Mouse (Mus musculus): Measurements from ENCODE around the gene Plcb3. TPM values are rescaled to one million over a fixed set of nuclear protein-coding genes. Genes with fewer than 3 reads are reported as not detected.

The Plcb3 gene
- polyA plus RNA-seq, 1 experiment from 2014 or later, result 41.5 TPM

DNA sequence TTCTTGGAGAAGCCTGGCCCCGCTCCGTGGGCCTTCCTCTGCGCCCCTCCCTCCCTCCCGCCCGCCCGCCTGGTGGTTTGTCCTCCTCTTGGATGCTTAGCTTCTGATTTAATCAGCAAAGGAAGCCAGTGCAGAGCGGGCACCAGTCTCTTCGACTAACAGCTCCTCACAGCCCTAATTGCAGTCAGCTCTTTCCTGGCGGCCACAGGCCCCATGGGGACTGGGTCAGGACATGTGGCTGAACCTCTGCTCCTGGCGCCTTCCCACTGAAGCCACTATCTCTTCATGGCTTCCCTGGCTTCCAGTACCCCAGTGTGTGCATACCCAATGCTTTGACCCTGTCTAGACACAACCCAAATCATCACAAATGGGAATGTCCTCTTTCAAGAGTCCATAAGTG, 19.8 kb downstream of the Plcb3 start:
- peaks cover 75% of the 10 kb centered on the region for H3K36me3 ChIP-seq
- no peaks in the 10 kb centered on the region for H3K27me3 ChIP-seq
- no peak overlapping the region for H3K9ac ChIP-seq
- H3K4me3 ChIP-seq, result no peak overlapping the region
- no peaks in the 10 kb centered on the region for H3K9me3 ChIP-seq
- peaks cover 14% of the 10 kb centered on the region for H3K4me1 ChIP-seq
- ATAC-seq (ENCODE audit: insufficient number of reproducible peaks, insufficient read depth, low FRiP score, low TSS enrichment, low read depth), result no peak
- 83% methylated on average over 10 of the region's 10 CpGs for WGBS
- no peak overlapping the region for H3K4me2 ChIP-seq
- no peak overlapping the region for H3K27ac ChIP-seq

DNA sequence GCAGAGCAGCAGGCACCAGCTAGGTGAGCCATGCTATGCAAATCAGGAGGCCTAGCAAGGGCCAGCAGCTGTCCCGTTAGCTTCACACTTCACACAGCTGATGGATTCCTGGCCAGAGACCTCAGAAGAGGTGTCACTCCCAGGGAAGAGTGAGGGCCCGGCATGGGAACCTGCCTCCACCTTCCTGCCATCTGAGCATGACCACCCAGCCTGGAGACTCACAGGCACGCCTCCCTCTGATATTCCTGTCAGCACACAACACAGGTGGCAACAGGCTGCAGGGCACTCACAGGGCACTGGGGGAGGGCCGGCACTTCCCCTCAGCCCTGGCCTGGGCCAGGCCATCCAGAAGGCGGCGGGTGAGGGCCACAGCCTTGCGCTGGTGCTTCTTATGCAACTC, 20.8 kb downstream of the Plcb3 start:
- Histone ChIP-seq H3K4me3 (no peak overlapping the region), H3K9ac (no peak overlapping the region), H3K4me1 (peaks cover 14% of the 10 kb centered on the region), H3K27me3 (no peaks in the 10 kb centered on the region), H3K4me2 (no peak overlapping the region), H3K9me3 (no peaks in the 10 kb centered on the region), H3K36me3 (peaks cover 66% of the 10 kb centered on the region), H3K27ac (no peak overlapping the region)
- 83% methylated on average over 7 of the region's 7 CpGs for WGBS
- ATAC-seq (ENCODE audit: insufficient number of reproducible peaks, insufficient read depth, low FRiP score, low TSS enrichment, low read depth), result no peak

- H3K9ac ChIP-seq, result no peak overlapping the region
- H3K36me3 ChIP-seq, result peaks cover 52% of the 10 kb centered on the region
- H3K9me3 ChIP-seq, result no peaks in the 10 kb centered on the region
- no peak overlapping the region for H3K27ac ChIP-seq
- H3K27me3 ChIP-seq, result no peaks in the 10 kb centered on the region
- 65% methylated on average over 9 of the region's 9 CpGs for WGBS
- peaks cover 24% of the 10 kb centered on the region for H3K4me1 ChIP-seq
- H3K4me2 ChIP-seq, result no peak overlapping the region
- ATAC-seq (ENCODE audit: insufficient number of reproducible peaks, insufficient read depth, low FRiP score, low TSS enrichment, low read depth), result no peak
- H3K4me3 ChIP-seq, result no peak overlapping the region
These were observed 22.2 kb downstream of the Plcb3 start for GRCm38 (mm10) chr19:6954046-6954445.

- WGBS, result 12% methylated on average over 3 of the region's 3 CpGs
- no peaks in the 10 kb centered on the region for H3K9me3 ChIP-seq
- peaks cover 24% of the 10 kb centered on the region for H3K4me1 ChIP-seq
- ATAC-seq (ENCODE audit: insufficient number of reproducible peaks, insufficient read depth, low FRiP score, low TSS enrichment, low read depth), result no peak
- H3K9ac ChIP-seq, result peak overlapping the region; percentile 77
- H3K27me3 ChIP-seq, result no peaks in the 10 kb centered on the region
- peaks cover 42% of the 10 kb centered on the region for H3K36me3 ChIP-seq
- peak overlapping the region; percentile 98 for H3K27ac ChIP-seq
- peak overlapping the region; percentile 63 for H3K4me3 ChIP-seq
- H3K4me2 ChIP-seq, result peak overlapping the region; percentile 91
These were observed 23.6 kb downstream of the Plcb3 start for GRCm38 (mm10) chr19:6952712-6953037.

DNA sequence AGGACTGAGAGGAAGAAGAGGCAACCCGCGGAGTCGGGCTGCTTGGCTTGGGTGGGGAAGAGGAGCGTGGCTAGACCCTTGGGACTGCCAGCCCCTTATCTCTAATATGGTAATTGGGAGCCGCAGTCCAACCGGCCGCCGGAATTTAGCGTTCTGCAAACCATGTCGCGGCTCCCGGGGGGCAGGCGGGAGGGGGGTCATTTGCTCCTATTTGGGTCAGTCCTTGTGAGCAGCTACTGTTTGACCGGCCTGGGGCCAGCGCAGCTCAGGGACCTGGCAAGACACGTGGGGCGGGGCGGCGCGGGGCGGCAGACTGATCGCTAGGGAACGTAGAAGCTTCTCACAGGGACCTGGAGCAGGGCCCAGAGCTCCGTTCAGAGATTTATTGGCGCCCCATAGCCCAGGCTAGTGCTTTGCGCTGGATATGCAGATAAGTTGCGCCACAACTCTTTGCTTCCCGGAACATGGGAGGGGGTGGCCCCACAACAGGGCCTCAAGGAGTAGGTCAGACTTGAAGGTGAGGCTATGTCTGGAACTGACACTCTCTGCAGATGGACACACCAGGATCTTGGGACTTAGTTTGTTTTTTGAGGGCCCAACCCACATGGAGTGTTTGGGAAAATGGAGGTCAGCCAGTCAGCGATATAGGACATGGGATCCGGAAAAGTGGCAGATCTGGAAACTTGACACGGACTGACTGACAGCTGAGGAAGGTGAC, 24.1 kb downstream of the Plcb3 start:
- peak overlapping the region; percentile 63 for H3K4me3 ChIP-seq
- ATAC-seq (ENCODE audit: insufficient number of reproducible peaks, insufficient read depth, low FRiP score, low TSS enrichment, low read depth), result no peak
- H3K36me3 ChIP-seq, result peaks cover 37% of the 10 kb centered on the region
- H3K4me2 ChIP-seq, result peak overlapping the region; percentile 91
- peak overlapping the region; percentile 98 for H3K27ac ChIP-seq
- peaks cover 24% of the 10 kb centered on the region for H3K4me1 ChIP-seq
- H3K9ac ChIP-seq, result peak overlapping the region; percentile 77
- WGBS, result 1% methylated on average over 31 of the region's 31 CpGs
- H3K9me3 ChIP-seq, result no peaks in the 10 kb centered on the region
- no peaks in the 10 kb centered on the region for H3K27me3 ChIP-seq

DNA sequence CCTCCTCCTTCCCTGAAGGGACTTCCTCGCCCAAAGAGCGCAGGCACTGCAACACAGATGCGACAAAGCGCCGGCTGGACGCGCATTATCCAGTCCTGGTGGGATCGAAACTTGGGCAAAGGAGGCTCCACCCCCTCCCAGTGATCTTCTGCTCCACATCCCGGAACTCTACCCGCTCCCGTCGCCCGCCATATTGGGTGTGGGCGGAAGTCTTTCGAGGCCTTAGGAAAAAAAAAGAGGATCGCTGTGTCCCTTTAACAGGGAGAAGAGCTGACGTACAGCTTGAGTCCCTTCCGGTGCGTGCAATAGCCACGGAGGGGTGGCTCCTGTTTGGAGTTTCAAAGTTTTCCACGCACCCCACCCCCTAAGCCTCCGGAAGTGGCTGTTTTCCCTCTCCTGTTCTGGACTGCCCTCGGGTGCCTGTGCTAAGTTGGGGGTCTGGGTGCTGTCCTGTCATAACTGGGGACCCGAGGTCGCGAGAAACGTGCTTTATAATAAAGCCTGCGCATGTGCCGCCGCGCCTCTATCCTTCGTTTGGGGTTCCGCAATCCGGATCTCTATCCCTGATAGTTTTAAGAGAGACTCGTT, 24.8 kb downstream of the Plcb3 start:
- no peaks in the 10 kb centered on the region for H3K9me3 ChIP-seq
- H3K36me3 ChIP-seq, result peaks cover 30% of the 10 kb centered on the region
- H3K9ac ChIP-seq, result peak overlapping the region; percentile 77
- ATAC-seq (ENCODE audit: insufficient number of reproducible peaks, insufficient read depth, low FRiP score, low TSS enrichment, low read depth), result peak; percentile 83
- no peaks in the 10 kb centered on the region for H3K27me3 ChIP-seq
- peak overlapping the region; percentile 98 for H3K27ac ChIP-seq
- peak overlapping the region; percentile 91 for H3K4me2 ChIP-seq
- H3K4me1 ChIP-seq, result peaks cover 24% of the 10 kb centered on the region
- H3K4me3 ChIP-seq, result peak overlapping the region; percentile 63
- WGBS, result under 1% methylated on average over 35 of the region's 35 CpGs

- Histone ChIP-seq H3K4me2 (peak overlapping the region; percentile 91), H3K4me1 (peaks cover 26% of the 10 kb centered on the region), H3K36me3 (peaks cover 29% of the 10 kb centered on the region), H3K9ac (peak overlapping the region; percentile 77), H3K27me3 (no peaks in the 10 kb centered on the region), H3K27ac (peak overlapping the region; percentile 98), H3K9me3 (no peaks in the 10 kb centered on the region), H3K4me3 (peak overlapping the region; percentile 63)
- ATAC-seq (ENCODE audit: insufficient number of reproducible peaks, insufficient read depth, low FRiP score, low TSS enrichment, low read depth), result 0 out of 2 replicates have a peak, but pooled peaks have one; percentile 26
- under 1% methylated on average over 28 of the region's 28 CpGs for WGBS
These were observed 25.6 kb downstream of the Plcb3 start for GRCm38 (mm10) chr19:6950613-6951153.

DNA sequence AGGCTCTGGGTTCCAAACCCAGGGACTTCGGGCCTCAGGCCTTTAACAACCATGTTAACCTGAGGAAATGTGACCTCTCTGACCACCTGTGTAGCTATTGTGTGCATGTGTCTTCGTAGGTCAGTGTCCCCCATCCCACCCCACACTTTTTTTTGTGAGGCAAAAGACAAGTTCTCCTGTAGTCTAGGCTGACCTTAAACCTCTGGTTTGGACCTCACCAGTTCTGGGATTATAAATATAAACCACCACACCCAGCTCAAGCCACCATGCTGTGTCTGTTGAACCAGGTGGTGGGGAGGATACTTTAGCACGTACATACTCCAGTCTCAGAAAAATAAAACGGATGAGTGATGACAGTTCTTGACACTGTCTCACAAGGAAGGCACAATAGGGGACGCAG, 26.3 kb downstream of the Plcb3 start:
- peak overlapping the region; percentile 98; the same call in 1 of the 2 replicates for H3K27ac ChIP-seq
- peaks cover 27% of the 10 kb centered on the region for H3K36me3 ChIP-seq
- peak overlapping the region; percentile 77 for H3K9ac ChIP-seq
- WGBS, result 62% methylated on average over 5 of the region's 5 CpGs
- H3K4me1 ChIP-seq, result peaks cover 26% of the 10 kb centered on the region
- H3K4me2 ChIP-seq, result peak overlapping the region; percentile 91
- ATAC-seq (ENCODE audit: insufficient number of reproducible peaks, insufficient read depth, low FRiP score, low TSS enrichment, low read depth), result no peak
- peak overlapping the region; percentile 63 for H3K4me3 ChIP-seq
- H3K9me3 ChIP-seq, result no peaks in the 10 kb centered on the region
- no peaks in the 10 kb centered on the region for H3K27me3 ChIP-seq

DNA sequence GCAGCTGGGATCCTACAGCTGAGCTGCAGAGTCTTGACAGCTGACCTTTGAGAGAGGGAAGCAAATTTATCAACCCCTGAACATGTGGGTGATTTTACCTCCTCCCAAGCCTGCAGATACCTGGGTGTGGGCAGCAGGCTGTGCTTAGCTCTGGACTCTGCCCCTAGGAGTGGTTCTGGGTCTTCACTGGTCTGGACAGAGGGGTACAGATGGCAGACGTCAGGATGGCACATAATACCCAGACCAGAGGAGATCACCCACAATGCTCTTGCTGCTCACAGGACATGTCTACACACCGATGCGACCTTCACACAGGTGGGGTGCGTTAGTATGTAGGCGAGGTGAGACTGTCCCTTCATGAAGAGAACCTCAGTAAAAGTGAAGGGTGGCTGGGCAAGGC, 26.7 kb downstream of the Plcb3 start:
- peak overlapping the region; percentile 63; the same call in 1 of the 2 replicates for H3K4me3 ChIP-seq
- ATAC-seq (ENCODE audit: insufficient number of reproducible peaks, insufficient read depth, low FRiP score, low TSS enrichment, low read depth), result no peak
- WGBS, result 92% methylated on average over 5 of the region's 5 CpGs

GRCm38 (mm10) chr19:6948186-6948585, 28.1 kb downstream of the Plcb3 start:
- ATAC-seq (ENCODE audit: insufficient number of reproducible peaks, insufficient read depth, low FRiP score, low TSS enrichment, low read depth), result no peak
- no peak overlapping the region for H3K9ac ChIP-seq
- no peaks in the 10 kb centered on the region for H3K27me3 ChIP-seq
- no peak overlapping the region for H3K27ac ChIP-seq
- 77% methylated on average over 4 of the region's 4 CpGs for WGBS
- H3K36me3 ChIP-seq, result peaks cover 16% of the 10 kb centered on the region
- H3K4me2 ChIP-seq, result no peak overlapping the region
- peaks cover 25% of the 10 kb centered on the region for H3K4me1 ChIP-seq
- H3K9me3 ChIP-seq, result no peaks in the 10 kb centered on the region
- no peak overlapping the region for H3K4me3 ChIP-seq

More for the DNA sequence above, 26.7 kb downstream of the Plcb3 start:
- H3K36me3 ChIP-seq, result peaks cover 23% of the 10 kb centered on the region
- H3K27me3 ChIP-seq, result no peaks in the 10 kb centered on the region
- peaks cover 26% of the 10 kb centered on the region for H3K4me1 ChIP-seq
- no peak overlapping the region for H3K27ac ChIP-seq
- no peaks in the 10 kb centered on the region for H3K9me3 ChIP-seq
- H3K4me2 ChIP-seq, result no peak overlapping the region; the same call in 1 of the 2 replicates
- H3K9ac ChIP-seq, result 0 out of 2 replicates have a peak overlapping the region, but pooled peaks have one; percentile 77

DNA sequence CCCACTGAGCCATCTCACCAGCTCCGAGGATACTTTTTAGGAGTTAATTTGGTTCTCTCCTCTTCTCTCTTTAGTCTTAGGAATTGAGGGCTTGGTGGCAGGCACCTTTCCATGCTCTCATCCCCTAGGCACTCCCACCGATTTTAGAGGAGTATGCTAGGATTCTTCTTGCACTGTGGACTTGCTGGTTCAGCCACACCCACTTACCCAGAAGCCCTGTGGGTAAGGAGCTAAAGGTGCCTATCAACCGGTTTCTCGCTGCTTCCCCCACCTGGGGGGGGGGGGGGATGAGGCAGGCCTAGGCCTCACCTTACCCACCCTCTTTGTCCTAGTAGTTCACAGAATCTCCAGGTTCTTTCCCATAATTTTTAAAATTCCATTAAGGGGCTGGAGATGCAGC, 28.5 kb downstream of the Plcb3 start:
- H3K4me3 ChIP-seq, result no peak overlapping the region
- no peak for ATAC-seq (ENCODE audit: insufficient number of reproducible peaks, insufficient read depth, low FRiP score, low TSS enrichment, low read depth)
- no peaks in the 10 kb centered on the region for H3K27me3 ChIP-seq
- H3K4me1 ChIP-seq, result peaks cover 24% of the 10 kb centered on the region
- no peaks in the 10 kb centered on the region for H3K9me3 ChIP-seq
- no peak overlapping the region for H3K27ac ChIP-seq
- no peak overlapping the region for H3K9ac ChIP-seq
- H3K4me2 ChIP-seq, result no peak overlapping the region
- WGBS, result 37% methylated on average over 4 of the region's 4 CpGs
- H3K36me3 ChIP-seq, result peaks cover 16% of the 10 kb centered on the region

- no peak overlapping the region for H3K9ac ChIP-seq
- no peak overlapping the region for H3K4me2 ChIP-seq
- ATAC-seq (ENCODE audit: insufficient number of reproducible peaks, insufficient read depth, low FRiP score, low TSS enrichment, low read depth), result no peak
- no peak overlapping the region for H3K4me3 ChIP-seq
- peaks cover 25% of the 10 kb centered on the region for H3K4me1 ChIP-seq
- peaks cover 16% of the 10 kb centered on the region for H3K36me3 ChIP-seq
- no peaks in the 10 kb centered on the region for H3K27me3 ChIP-seq
- no peak overlapping the region for H3K27ac ChIP-seq
- WGBS, result 94% methylated on average over 6 of the region's 6 CpGs
- H3K9me3 ChIP-seq, result no peaks in the 10 kb centered on the region
These were observed 32.6 kb downstream of the Plcb3 start for GRCm38 (mm10) chr19:6943709-6944108.
